Mouse (Mus musculus): ENCODE measurements around the gene Fa2h. TPM values are rescaled to one million over a fixed set of nuclear protein-coding genes. Genes with fewer than 3 reads are reported as not detected.

Gene Fa2h
- polyA plus RNA-seq, 1 experiment from 2014 or later, result 0.13 TPM

- Histone ChIP-seq H3K4me3 (ENCODE audit: low read depth, low read length) (peak overlapping the region; percentile 87), H3K9me3 (replicated peaks; ENCODE audit: control insufficient read depth, low read length) (no peaks in the 10 kb centered on the region), H3K27ac (ENCODE audit: low read length) (peak overlapping the region; percentile 91), H3K36me3 (ENCODE audit: control insufficient read depth, insufficient read depth) (peaks cover 21% of the 10 kb centered on the region), H3K9ac (ENCODE audit: low read depth, low read length) (peak overlapping the region; percentile 95), H3K4me2 (ENCODE audit: low read depth, low read length) (peak overlapping the region; percentile 64), H3K4me1 (ENCODE audit: control insufficient read depth, low read depth, low read length) (peaks cover 9% of the 10 kb centered on the region), H3K27me3 (ENCODE audit: control insufficient read depth, insufficient read depth, low read depth, low read length) (no peaks in the 10 kb centered on the region)
- WGBS (ENCODE audit: insufficient replicate concordance), result 0% methylated on average over 26 of the region's 28 CpGs
- ATAC-seq (ENCODE audit: low read depth), result peak; percentile 37
Observed at GRCm38 (mm10) chr8:111299363-111299820, 94.2 kb downstream of the Fa2h start.

DNA sequence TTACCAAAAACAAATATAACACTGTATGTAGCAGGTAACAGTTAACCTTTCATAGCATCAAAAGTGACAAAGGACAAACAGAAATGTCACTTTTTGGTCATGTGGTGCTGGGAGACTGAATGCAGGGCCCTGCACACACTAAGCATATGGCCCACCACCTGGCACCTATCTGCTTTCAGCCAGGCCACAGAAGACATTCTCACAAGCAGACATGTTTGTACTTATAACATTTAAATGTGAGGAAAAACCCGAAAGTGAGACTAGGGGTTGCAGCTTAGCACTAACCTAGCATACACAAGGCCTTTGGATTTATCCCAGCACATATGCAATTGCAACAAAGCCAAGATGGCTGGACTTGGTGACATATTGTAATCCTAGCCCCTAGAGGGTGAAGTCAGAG, 95.6 kb downstream of the Fa2h start:
- Histone ChIP-seq H3K36me3 (ENCODE audit: control insufficient read depth, insufficient read depth) (peaks cover 34% of the 10 kb centered on the region), H3K4me1 (ENCODE audit: control insufficient read depth, low read depth, low read length) (peaks cover 9% of the 10 kb centered on the region), H3K4me3 (ENCODE audit: low read depth, low read length) (peak overlapping the region; percentile 87), H3K4me2 (ENCODE audit: low read depth, low read length) (peak overlapping the region; percentile 64), H3K27me3 (ENCODE audit: control insufficient read depth, insufficient read depth, low read depth, low read length) (no peaks in the 10 kb centered on the region), H3K9me3 (replicated peaks; ENCODE audit: control insufficient read depth, low read length) (no peaks in the 10 kb centered on the region), H3K9ac (ENCODE audit: low read depth, low read length) (peak overlapping the region; percentile 36), H3K27ac (ENCODE audit: low read length) (no peak overlapping the region)
- 65% methylated on average over 1 of the region's 1 CpGs for WGBS (ENCODE audit: insufficient replicate concordance)
- no peak for ATAC-seq (ENCODE audit: low read depth)

Other genes with a start within 250 kb of the Fa2h start
- gene Glg1, start 134.6 kb downstream of the Fa2h start, polyA plus RNA-seq (2015; fragmentation: Nextera tagmentation; extraction: Ambion mirVana), result 14.6 and 17.4 TPM in 2 replicates
- 44.6 and 48.2 TPM in 2 replicates for gene Rfwd3, start 93.6 kb downstream of the Fa2h start, polyA plus RNA-seq (2015; fragmentation: Nextera tagmentation; extraction: Ambion mirVana)
- 2.8 and 3.3 TPM in 2 replicates for gene Mlkl, start 55.6 kb downstream of the Fa2h start, polyA plus RNA-seq (2015; fragmentation: Nextera tagmentation; extraction: Ambion mirVana)
- gene Wdr59, start 128.3 kb upstream of the Fa2h start, polyA plus RNA-seq (2015; fragmentation: Nextera tagmentation; extraction: Ambion mirVana), result 1.7 and 2.0 TPM in 2 replicates
- gene Znrf1, start 142.3 kb upstream of the Fa2h start, polyA plus RNA-seq (2015; fragmentation: Nextera tagmentation; extraction: Ambion mirVana), result 3.6 and 4.8 TPM in 2 replicates
- 0.34 and 0.57 TPM in 2 replicates for gene Ldhd, start 236.6 kb upstream of the Fa2h start, polyA plus RNA-seq (2015; fragmentation: Nextera tagmentation; extraction: Ambion mirVana)
- gene Zfp1, start 249.6 kb upstream of the Fa2h start, polyA plus RNA-seq (2015; fragmentation: Nextera tagmentation; extraction: Ambion mirVana), result 4.0 and 5.0 TPM in 2 replicates